Mouse (Mus musculus): ENCODE results near the gene Prdm8. TPM values are rescaled to one million over a fixed set of nuclear protein-coding genes. Genes with fewer than 3 reads are reported as not detected.

Gene Prdm8
- polyA plus RNA-seq, 1 experiment from 2014 or later = 0.07 TPM

DNA sequence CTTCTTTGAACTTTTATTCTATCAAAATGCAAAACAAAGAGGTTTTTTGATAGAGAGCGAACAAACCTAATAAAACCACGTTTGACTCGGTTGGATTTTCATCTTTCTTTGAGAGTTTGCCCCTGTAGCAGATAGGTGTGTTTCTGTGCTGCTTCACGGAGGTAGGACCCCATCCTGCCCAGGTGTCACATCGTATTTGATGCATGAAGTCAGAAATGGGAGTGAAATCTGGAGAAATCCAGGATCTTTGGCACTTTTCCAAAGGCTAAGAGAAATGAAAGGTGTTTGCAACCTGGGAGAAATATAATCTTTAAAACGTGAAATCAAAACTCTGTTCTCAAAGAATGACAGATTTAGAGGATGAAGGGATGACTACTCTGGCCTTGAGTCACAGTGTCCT is 71.5 kb downstream of the Prdm8 start:
- Histone ChIP-seq H3K9me3 (ENCODE audit: control insufficient read depth, low read length) (no peaks in the 10 kb centered on the region), H3K36me3 (ENCODE audit: control insufficient read depth, insufficient read depth, low read length) (no peaks in the 10 kb centered on the region), H3K4me2 (replicated peaks; ENCODE audit: low read depth) (no peak overlapping the region), H3K4me1 (replicated peaks; ENCODE audit: control insufficient read depth, insufficient read depth) (no peaks in the 10 kb centered on the region), H3K9ac (ENCODE audit: low read length) (no peak overlapping the region), H3K27ac (replicated peaks) (no peak overlapping the region), H3K4me3 (ENCODE audit: low read depth, low read length) (no peak overlapping the region), H3K27me3 (ENCODE audit: control insufficient read depth, insufficient read depth, low read length) (no peaks in the 10 kb centered on the region)
- DNase-seq (ENCODE audit: low spot score) = no peak
- 69% methylated on average over 6 of the region's 6 CpGs for WGBS
- TF ChIP-seq CTCF (IDR thresholded peaks at IDR 0.05; ENCODE audit: low read depth) = no peak
- no peak for TF ChIP-seq EP300 (optimal IDR thresholded peaks at IDR 0.05)
- no peak for ATAC-seq (ENCODE audit: low FRiP score, low TSS enrichment)

Other genes starting within 250 kb of the Prdm8 start
- gene Antxr2, start 136.2 kb upstream of the Prdm8 start, polyA plus RNA-seq (2015; fragmentation: Nextera tagmentation; extraction: Ambion mirVana) = 9.3 and 9.7 TPM in 2 replicates
- gene Fgf5, start 87.0 kb downstream of the Prdm8 start, polyA plus RNA-seq (2015; fragmentation: Nextera tagmentation; extraction: Ambion mirVana) = 0.39 and 0.55 TPM in 2 replicates
- 0.18 and 0.30 TPM in 2 replicates for gene Cfap299, start 162.1 kb downstream of the Prdm8 start, polyA plus RNA-seq (2015; fragmentation: Nextera tagmentation; extraction: Ambion mirVana)